Mouse (Mus musculus) liver, embryonic 14.5 days (tissue): ENCODE data around the gene Frmpd1. TPM values are rescaled to one million over a fixed set of nuclear protein-coding genes. Genes with fewer than 3 reads are reported as not detected.

Source experiments
- ATAC-seq: fragments of 200-750 bp; cut with Nextera tagmentation; 2 replicates; pipeline ENCODE4 v1.8.0; 2017; ENCODE audit warnings: moderate number of reproducible peaks, mild to moderate bottlenecking, moderate library complexity; ENCODE audit not compliant: insufficient read depth
- DNase-seq, 3 experiments: peaks; one replicate each; pipeline ENCODE4 v3.0.0-alpha.2; 2012 to 2013; ENCODE audit warnings: low read depth in 3 of 3, low spot score in 3 of 3
- H3K27ac ChIP-seq: fragments of 300-500 bp; sonication (generic); 2 replicates; pipeline ENCODE4 v1.5.1; 2014; ENCODE audit warnings: moderate library complexity, mild to moderate bottlenecking, control low read depth, inconsistent platforms
- H3K27me3 ChIP-seq: fragments of 300-500 bp; sonication (generic); 2 replicates; pipeline ENCODE4 v1.6.1; 2014; ENCODE audit warnings: mild to moderate bottlenecking, low read length, moderate library complexity; ENCODE audit not compliant: control insufficient read depth, insufficient read depth
- H3K36me3 ChIP-seq: fragments of 300-500 bp; sonication (generic); replicated peaks from 2 replicates; pipeline ENCODE4 v1.6.1; 2014; ENCODE audit warnings: low read depth; ENCODE audit not compliant: control insufficient read depth, insufficient read depth
- H3K4me1 ChIP-seq, 2 experiments: fragments of 200-500 bp in 1 of 2; fragments of 300-500 bp in 1 of 2; sonication (generic) in 1 of 2; replicated peaks; 2 replicates each; pipeline ENCODE4 v1.6.1; 2012 to 2014; ENCODE audit warnings: antibody characterized with exemption in 1 of 2, inconsistent platforms in 1 of 2, low read length in 1 of 2; ENCODE audit not compliant: control insufficient read depth in 2 of 2, insufficient read depth in 2 of 2
- H3K4me2 ChIP-seq: fragments of 300-500 bp; sonication (generic); 2 replicates; pipeline ENCODE4 v1.6.1; 2014; ENCODE audit warnings: low read depth, mild to moderate bottlenecking, control low read depth, moderate library complexity
- H3K4me3 ChIP-seq, 2 experiments: fragments of 200-500 bp in 1 of 2; fragments of 300-500 bp in 1 of 2; sonication (generic) in 1 of 2; 2 replicates each; pipeline ENCODE4 v1.5.1; 2012 to 2014; ENCODE audit warnings: low read depth in 2 of 2, low read length in 2 of 2, mild to moderate bottlenecking in 2 of 2, control low read depth in 1 of 2, inconsistent platforms in 1 of 2, moderate library complexity in 1 of 2; ENCODE audit not compliant: insufficient read depth in 1 of 2
- H3K9ac ChIP-seq: fragments of 300-500 bp; sonication (generic); replicated peaks from 2 replicates; pipeline ENCODE4 v1.6.1; 2014; ENCODE audit warnings: mild to moderate bottlenecking, control low read depth, moderate library complexity
- H3K9me3 ChIP-seq: fragments of 300-500 bp; sonication (generic); 2 replicates; pipeline ENCODE4 v1.6.1; 2016; ENCODE audit warnings: low read length, mixed read lengths; ENCODE audit not compliant: control insufficient read depth
- CTCF ChIP-seq: IDR thresholded peaks from 2 replicates; pipeline ENCODE4 v1.5.1; 2016; ENCODE audit warnings: antibody characterized with exemption, low read depth, control low read depth
- EP300 ChIP-seq: IDR thresholded peaks from 2 replicates; pipeline ENCODE4 v1.6.1; 2016; ENCODE audit warnings: antibody characterized with exemption, low read depth
- WGBS: fragments of 180-500 bp; shearing (Covaris S2); extraction: QIAGEN DNeasy Blood & Tissue Kit; methylation state at CpG from one replicate; pipeline ENCODE4 v1.1.7; 2014; ENCODE audit not compliant: insufficient replicate concordance; 5-methylcytosine and 5-hydroxymethylcytosine counted together
- polyA plus RNA-seq, 2 experiments: library from polyadenylated mRNA; depleted of rRNA in 1 of 2; stranded (reverse) in 1 of 2; unstranded in 1 of 2; fragments of >200 nt; fragmentation: Nextera tagmentation in 1 of 2; extraction: Ambion mirVana in 1 of 2; gene quantifications; 2 replicates each; pipeline versions ENCODE4 v1.2.1 to v1.2.3; 2012 to 2014

Frmpd1 gene
- polyA plus RNA-seq, 2 experiments, result 0.16 to 0.28 TPM

- no peak for TF ChIP-seq EP300
- TF ChIP-seq CTCF, result no peak
- H3K9me3 ChIP-seq, result no peaks in the 10 kb centered on the region
- WGBS, result 54% methylated on average over 3 of the region's 3 CpGs
These were observed 28.2 kb upstream of the Frmpd1 start for GRCm38 (mm10) chr4:45156433-45156832.

GRCm38 (mm10) chr4:45158608-45159007 lies 26.1 kb upstream of the Frmpd1 start:
- no peak for ATAC-seq
- no peak overlapping the region for H3K4me3 ChIP-seq
- H3K36me3 ChIP-seq, result no peaks in the 10 kb centered on the region
- H3K4me1 ChIP-seq, result peaks cover 0 to 6% of the 10 kb centered on the region in 2 experiments; a peak in 1 of 4 replicates
- no peak for TF ChIP-seq EP300
- TF ChIP-seq CTCF, result no peak
- no peaks in the 10 kb centered on the region for H3K9me3 ChIP-seq
- WGBS, result 24% methylated on average over 9 of the region's 9 CpGs
- no peak overlapping the region for H3K27ac ChIP-seq
- no peak overlapping the region for H3K9ac ChIP-seq
- no peak overlapping the region for H3K4me2 ChIP-seq
- no peak for DNase-seq
- H3K27me3 ChIP-seq, result no peaks in the 10 kb centered on the region

More at GRCm38 (mm10) chr4:45156433-45156832, 28.2 kb upstream of the Frmpd1 start:
- Histone ChIP-seq H3K4me3 (no peak overlapping the region), H3K4me2 (no peak overlapping the region), H3K4me1 (peaks cover 0 to 6% of the 10 kb centered on the region in 2 experiments; a peak in 1 of 4 replicates), H3K9ac (no peak overlapping the region), H3K36me3 (no peaks in the 10 kb centered on the region), H3K27ac (no peak overlapping the region), H3K27me3 (no peaks in the 10 kb centered on the region)
- no peak for ATAC-seq
- DNase-seq, result no peak

GRCm38 (mm10) chr4:45160773-45161172 lies 23.9 kb upstream of the Frmpd1 start:
- Histone ChIP-seq H3K9ac (no peak overlapping the region), H3K4me3 (no peak overlapping the region), H3K4me2 (peak overlapping the region; percentile 22; the same call in 1 of the 2 replicates), H3K27me3 (no peaks in the 10 kb centered on the region), H3K27ac (no peak overlapping the region), H3K36me3 (no peaks in the 10 kb centered on the region), H3K9me3 (no peaks in the 10 kb centered on the region), H3K4me1 (peaks cover 0 to 6% of the 10 kb centered on the region in 2 experiments; a peak in 1 of 4 replicates)
- ATAC-seq, result no peak; the same call in 1 of the 2 replicates
- TF ChIP-seq CTCF (no peak), EP300 (peak; percentile 50)
- 15% methylated on average over 6 of the region's 6 CpGs for WGBS
- no peak for DNase-seq

- ATAC-seq, result no peak
- peak; percentile 36; the same call in 1 of the 2 replicates for TF ChIP-seq CTCF
- no peak for TF ChIP-seq EP300
- H3K27me3 ChIP-seq, result no peaks in the 10 kb centered on the region
- DNase-seq, result no peak
- H3K4me3 ChIP-seq, result no peak overlapping the region
- H3K27ac ChIP-seq, result no peak overlapping the region
- H3K9ac ChIP-seq, result no peak overlapping the region
- H3K36me3 ChIP-seq, result no peaks in the 10 kb centered on the region
- H3K9me3 ChIP-seq, result no peaks in the 10 kb centered on the region
- peaks cover 0 to 6% of the 10 kb centered on the region in 2 experiments; a peak in 1 of 4 replicates for H3K4me1 ChIP-seq
- no peak overlapping the region for H3K4me2 ChIP-seq
- WGBS, result 8% methylated on average over 1 of the region's 1 CpGs
These were observed 21.0 kb upstream of the Frmpd1 start for GRCm38 (mm10) chr4:45163711-45164110.

- Histone ChIP-seq H3K27ac (no peak overlapping the region), H3K27me3 (no peaks in the 10 kb centered on the region), H3K36me3 (no peaks in the 10 kb centered on the region), H3K9me3 (no peaks in the 10 kb centered on the region), H3K4me2 (no peak overlapping the region), H3K4me3 (no peak overlapping the region), H3K4me1 (peaks cover 0 to 6% of the 10 kb centered on the region in 2 experiments; a peak in 1 of 4 replicates), H3K9ac (no peak overlapping the region)
- TF ChIP-seq EP300 (no peak), CTCF (no peak)
- ATAC-seq (no peak), DNase-seq (no peak)
- 79% methylated on average over 1 of the region's 1 CpGs for WGBS
These were observed 19.2 kb upstream of the Frmpd1 start for GRCm38 (mm10) chr4:45165477-45165876.
